Mouse (Mus musculus) cerebellum, adult 11 months (tissue): ENCODE data around the gene Tbx6.
A peak's percentile ranks its signal among the peaks of the same experiment; 100 is the strongest.

Experiments
- DNase-seq: peaks from one replicate; pipeline ENCODE4 v3.0.0; 2022

The Tbx6 gene

GRCm38 (mm10) chr7:126780971-126781635 is at the start of gene Tbx6:
Gene Tbx6, plus strand, starts transcription at chr7:126781483.
- DNase-seq, result peak; percentile 60

DNA sequence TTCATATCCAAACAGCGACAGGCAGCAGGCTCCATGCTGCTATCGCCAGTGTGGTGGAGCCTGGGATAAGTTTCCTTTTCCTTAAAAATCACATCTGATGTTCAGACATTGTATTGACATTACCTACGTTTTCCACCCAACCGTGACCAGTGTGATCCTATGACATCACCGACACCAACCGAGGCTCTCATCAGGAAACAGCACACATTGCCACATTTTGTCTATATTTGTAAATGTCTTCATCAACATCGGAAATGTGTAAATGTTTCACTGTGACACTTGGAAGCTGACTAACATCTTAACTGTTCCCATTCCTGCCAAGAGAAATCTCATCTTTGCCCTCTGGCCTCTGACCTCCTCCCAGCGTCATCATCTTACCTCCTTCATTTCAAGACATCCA is 45.2 kb upstream of the Tbx6 start:
- DNase-seq, result no peak

- no peak for DNase-seq
Measured at GRCm38 (mm10) chr7:126739551-126739950, 41.7 kb upstream of the Tbx6 start.

DNA sequence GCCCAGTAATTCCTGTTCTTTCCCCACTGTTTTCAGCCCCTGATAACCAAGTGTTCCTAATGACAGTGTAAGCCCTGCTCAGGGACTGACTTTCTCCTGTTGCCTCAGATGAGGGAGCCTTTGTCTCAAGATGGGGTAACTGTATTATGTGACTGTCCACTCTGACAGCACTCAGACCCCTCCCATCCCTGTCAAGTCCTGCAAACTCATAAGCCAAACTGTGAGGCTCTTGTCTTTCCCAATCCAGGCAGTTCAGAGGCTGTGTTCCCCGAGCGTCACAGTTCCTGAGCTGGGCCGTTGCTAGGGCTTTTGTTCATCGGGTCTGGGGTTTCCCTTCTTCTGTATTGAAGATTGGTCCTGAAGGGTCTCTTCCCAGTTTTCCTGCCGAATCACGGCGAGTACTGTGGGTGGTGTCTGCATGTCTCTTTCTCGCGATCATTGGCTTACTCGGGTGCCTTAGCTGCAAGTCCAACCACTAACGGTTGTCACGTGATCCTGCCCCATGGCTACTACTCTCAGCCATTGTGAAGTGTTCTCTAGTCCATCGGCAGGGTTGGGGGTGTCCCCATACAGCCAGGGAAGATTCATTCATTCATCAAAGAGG is 41.0 kb upstream of the Tbx6 start:
- DNase-seq, result no peak

GRCm38 (mm10) chr7:126740977-126741376 is 40.3 kb upstream of the Tbx6 start:
- no peak for DNase-seq

- no peak for DNase-seq
Measured at GRCm38 (mm10) chr7:126741452-126741851, 39.8 kb upstream of the Tbx6 start.

DNA sequence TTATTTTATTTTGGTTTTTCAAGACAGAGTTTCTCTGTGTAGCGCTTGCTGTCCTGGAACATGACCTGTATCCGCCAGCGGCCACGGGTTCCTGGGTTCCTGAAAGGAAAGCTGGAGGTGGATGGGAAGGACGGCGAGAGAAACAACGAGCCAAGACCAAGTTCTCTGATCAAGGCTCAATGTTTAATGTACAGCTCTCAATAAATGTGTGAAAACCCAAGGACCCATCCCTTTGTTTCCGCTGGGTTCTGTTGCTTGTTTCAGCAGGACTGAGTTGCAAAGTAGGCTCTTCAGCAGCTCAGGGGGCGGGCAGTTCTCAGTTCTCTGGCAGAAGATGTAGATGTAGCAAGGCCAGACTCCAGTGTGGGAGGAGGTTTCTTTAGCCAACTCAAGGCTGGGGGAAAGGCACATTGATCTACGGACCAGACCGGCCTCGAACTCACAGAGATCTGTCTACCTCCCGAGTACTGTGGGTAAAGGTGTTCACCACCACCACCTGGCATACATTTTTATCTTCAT is 39.3 kb upstream of the Tbx6 start:
- no peak for DNase-seq

DNA sequence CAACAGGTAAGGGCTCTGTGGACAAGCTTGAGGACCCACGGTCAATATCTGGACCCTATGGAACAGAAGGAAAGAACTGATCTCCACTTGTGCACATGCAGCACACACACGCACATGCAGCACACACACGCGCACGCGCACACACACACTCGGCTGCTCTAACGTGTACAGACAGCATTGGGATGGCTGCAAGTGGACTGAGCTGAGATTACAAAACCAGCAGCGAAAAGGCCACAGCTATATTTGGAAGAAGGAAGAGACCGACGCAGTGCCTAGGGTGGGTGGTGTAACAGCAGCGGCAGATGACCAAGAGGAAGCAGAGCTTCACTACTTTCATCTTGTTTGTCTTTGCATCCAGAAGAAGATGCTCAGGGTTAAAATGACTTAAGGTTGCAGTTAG is 35.2 kb upstream of the Tbx6 start:
- DNase-seq, result no peak

DNA sequence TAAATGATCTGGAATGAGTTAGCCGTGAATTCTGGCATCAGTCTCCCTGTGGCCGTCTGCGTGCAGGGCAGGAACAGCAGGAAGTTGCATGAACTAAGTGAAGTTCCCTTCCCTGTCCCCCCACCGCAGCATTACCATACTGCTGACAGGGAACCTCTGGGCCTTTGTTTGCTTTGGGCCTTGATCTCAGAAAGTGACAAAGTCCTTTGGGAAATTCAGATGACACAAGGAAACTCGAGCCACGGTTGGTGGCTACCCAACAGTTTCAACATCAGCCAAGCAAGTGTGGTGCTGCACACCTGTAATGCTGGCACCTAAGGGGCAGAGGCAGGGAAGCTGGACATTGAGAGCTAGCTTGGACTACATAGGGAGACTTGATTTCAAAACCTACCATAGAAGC is 34.5 kb upstream of the Tbx6 start:
- no peak for DNase-seq

DNA sequence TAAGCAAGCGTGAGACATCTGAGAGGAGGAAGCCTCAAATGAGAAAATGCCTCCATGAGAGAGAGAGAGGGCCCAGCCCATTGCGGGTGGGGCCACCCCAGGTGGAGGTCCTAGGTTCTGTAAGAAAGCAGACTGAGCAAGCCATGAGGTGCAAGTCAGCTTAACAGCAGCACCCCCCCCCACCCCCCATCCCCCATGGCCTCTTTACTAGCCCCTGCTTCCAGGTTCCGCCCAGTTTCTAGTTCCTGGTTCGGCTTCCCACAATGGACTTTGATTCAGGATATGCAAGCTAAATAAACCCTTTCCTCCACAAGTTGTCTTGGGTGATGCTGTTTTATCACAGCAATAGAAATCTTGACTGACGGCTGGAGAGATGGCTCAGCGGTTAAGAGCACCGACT is 32.5 kb upstream of the Tbx6 start:
- no peak for DNase-seq

DNA sequence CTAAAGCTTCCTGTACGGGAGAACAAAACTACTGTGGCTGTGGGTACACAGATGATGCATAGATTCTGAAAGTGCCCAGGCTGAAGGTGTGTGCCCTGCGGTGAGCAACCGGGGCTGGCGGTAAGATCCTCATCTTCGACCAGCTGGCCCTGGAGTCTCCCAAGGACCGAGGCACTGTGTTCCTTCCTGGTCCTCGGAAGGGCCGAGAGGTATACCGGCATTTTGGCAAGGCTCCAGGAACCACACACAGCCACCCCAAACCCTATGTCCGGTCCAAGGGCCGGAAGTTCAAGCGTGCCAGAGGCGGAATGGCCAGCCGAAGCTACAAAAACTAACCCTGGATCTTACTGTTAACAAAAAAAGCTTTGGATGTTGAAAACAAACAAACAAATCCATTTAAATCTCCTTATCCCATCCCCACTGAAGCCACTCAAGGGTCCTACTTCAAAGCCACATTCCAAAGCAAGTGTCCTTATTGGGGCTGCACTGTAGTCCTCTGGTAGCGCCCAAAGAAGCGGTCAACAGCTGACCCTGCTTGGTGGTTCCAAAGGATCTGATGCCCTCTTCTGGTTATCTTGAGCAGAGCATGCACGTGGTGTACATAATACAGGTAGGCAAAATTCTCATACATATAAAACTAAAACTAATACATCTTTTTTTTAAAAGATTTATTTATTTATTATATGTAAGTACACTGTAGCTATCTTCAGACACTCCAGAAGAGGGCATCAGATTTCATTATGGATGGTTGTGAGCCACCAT is 31.5 kb upstream of the Tbx6 start:
- DNase-seq, result no peak

GRCm38 (mm10) chr7:126754866-126755265 is 26.4 kb upstream of the Tbx6 start:
- peak; percentile 80 for DNase-seq

GRCm38 (mm10) chr7:126758539-126758938 is 22.7 kb upstream of the Tbx6 start:
- no peak for DNase-seq

DNA sequence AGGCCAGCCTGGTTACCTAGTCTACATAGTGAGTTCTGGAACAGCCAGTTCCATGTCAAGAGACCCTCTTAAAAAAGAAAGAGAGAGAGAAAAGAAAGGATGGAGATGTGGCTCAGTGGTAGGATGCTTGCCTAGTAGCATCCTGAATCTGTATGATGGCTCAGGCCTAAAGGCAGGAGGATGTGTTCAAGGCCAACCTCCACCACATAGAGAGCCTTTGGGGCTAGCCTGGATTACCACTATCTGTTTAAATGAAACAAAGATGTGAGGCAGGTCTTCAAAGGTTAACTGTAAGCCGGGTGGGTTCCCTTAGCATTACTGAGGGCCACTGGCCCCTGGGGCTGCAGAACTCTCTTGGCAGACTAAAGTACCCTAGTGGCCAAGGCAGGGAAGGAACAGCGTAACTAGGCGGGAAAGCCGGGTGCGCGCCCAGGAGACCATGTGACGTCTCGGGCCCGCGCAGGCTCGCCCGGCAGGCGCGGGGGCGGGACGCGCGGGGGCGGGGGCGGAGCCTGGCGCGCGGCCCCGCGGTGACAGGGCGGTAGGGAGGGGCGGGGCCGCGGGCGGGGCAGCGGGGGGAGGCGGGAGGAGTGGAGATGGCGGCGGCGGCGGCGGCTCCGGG is 22.1 kb upstream of the Tbx6 start, which contains the start of gene Mapk3:
Mapk3 (plus strand) TSS at position 552 of the 622 bp plus-strand sequence.
- peak; percentile 90 for DNase-seq

- peak; percentile 64 for DNase-seq
Measured at GRCm38 (mm10) chr7:126759672-126760390, 21.5 kb upstream of the Tbx6 start.

- peak; percentile 70 for DNase-seq
Measured at GRCm38 (mm10) chr7:126760391-126760802, 20.9 kb upstream of the Tbx6 start.

DNA sequence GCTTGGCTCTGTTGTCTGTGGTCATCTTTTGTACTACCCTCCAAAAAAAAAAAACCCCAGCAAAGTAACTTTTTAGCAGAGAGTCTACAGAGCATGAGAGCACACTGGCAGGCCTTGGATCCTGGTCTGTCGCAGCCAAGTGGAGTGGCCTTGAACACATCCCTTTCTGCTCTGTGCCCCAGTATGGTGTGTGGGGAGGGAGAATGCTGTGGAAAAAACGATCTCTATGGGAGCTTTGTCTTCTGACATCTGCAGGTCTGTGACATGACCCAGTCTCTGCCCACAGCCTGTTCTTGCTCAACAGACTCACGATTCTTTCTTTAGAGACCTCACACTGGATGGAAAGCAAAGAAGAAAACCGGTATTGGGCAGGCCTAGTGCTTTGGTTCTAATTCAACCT is 20.3 kb upstream of the Tbx6 start:
- peak; percentile 28 for DNase-seq

DNA sequence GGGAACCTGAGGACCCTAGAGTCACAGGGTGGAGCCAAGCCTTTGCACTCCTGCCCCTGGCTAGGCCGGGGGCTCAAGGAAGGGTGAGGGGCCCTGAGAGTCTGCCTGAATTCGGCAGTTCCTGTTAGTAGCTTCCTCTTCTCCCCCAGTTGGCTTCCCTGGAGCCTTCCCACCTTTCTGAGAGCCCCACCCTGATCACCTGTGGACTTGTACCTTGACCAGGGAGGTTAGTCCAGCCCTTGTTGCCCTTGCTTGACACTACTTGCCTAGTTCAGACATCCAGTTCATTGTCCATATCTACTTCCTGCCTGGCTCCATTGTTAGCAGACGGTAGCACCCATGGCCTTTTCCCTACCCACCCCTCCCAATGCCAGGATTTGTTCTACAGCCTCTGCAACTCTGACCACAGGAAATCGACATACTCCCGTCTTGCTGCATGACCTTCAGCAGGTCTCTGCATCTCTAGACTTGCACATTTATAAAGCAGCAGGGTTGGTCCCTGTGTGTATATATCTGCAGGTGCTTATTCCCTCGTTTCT is 19.7 kb upstream of the Tbx6 start:
- DNase-seq, result no peak

GRCm38 (mm10) chr7:126762471-126763008 is 18.7 kb upstream of the Tbx6 start:
- DNase-seq, result peak; percentile 18

DNA sequence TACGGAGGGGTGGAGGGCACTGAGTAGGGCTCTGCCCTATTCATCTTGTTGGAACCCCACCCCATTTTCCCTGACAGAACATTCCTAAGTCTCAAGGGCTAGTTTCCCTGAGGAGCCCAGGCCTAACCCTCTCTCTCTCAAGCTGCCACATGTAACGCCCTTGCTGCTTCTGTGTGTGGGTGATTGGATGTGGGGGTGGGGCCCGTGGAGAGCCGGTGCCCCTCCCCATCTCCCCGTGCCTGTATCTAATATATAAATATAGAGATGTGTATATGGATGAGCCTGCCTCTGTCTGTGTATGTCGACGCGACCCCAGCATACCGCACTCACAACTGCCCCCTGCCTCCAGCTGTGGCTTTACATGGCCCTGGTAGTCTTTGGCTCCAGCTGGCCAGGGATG is 15.7 kb upstream of the Tbx6 start:
- no peak for DNase-seq

DNA sequence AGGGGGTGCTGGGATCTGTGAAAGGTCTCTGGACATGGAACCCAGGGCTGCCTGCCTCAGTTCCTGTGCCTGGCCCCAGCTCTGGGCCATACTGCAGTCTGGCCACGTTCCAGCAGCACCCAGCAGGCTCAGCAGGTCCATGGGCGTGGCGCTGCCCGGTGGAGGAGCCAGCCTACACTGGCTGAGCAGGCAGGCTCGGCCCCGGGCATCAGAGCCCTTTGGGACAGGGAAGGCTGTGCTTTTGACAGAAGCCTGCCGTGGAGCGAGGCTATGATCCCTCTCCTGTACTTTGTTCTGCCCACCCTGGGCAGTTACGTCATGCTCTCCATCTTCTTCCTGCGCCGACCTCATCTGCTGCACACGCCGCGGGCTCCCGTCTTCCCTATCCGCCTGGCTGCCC is 15.1 kb upstream of the Tbx6 start, which contains the start of gene Gdpd3:
Gdpd3 (plus strand) TSS at position 134 of the 400 bp plus-strand sequence.
- DNase-seq, result no peak

GRCm38 (mm10) chr7:126767001-126767400 is 14.3 kb upstream of the Tbx6 start:
- no peak for DNase-seq
